Mouse (Mus musculus): ENCODE results near the gene Vps26a. TPM values are rescaled to one million over a fixed set of nuclear protein-coding genes. Genes with fewer than 3 reads are reported as not detected.

The Vps26a gene
- polyA plus RNA-seq (2014; fragmentation: Illumina TruSeq; extraction: RNeasy Lipid Tissue Mini Kit (QIAGEN cat#74804); ENCODE audit: low read depth, low replicate concordance) = 70.2 TPM

DNA sequence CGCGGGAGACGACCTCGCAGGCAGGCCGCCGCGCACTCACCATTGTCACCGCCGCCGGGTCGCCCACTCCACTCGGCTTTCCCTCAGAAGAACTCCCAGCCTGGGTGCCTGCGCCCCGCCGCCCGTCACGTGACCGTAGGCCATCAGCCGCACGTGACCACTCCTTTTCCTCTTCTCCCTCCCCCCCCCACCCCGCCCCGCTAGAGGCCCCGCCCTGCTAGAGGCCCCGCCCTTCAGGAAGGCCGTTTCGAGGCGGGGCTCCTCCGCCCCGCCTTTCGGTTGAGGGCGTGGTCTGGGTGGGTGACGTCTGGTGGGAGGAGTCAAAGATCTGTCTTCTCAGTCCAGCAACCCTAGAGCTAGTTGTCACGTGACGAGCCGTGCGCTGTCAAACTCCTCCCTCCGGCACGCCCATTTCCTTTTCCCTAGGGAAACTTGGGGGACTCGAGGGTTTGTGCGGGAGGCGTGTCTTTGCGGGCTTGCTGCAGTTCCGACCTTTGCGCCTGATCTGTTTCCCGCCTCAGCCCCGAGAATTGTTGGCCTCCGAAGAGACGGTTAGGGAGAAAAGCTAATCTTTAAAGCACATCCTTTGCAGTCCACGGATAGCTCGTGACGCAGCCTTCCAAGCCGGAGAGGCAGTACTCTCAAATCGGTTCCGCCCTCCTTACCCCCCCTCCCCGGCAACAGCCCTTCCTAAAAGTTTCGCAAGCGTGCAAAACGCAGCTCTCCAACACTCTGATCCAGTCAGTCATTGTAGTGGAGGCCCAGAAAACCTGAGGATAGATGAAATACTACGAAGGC lies at the start of gene Vps26a:
Gene Vps26a, minus strand, starts transcription at position 188 of the 798 bp plus-strand sequence.

DNA sequence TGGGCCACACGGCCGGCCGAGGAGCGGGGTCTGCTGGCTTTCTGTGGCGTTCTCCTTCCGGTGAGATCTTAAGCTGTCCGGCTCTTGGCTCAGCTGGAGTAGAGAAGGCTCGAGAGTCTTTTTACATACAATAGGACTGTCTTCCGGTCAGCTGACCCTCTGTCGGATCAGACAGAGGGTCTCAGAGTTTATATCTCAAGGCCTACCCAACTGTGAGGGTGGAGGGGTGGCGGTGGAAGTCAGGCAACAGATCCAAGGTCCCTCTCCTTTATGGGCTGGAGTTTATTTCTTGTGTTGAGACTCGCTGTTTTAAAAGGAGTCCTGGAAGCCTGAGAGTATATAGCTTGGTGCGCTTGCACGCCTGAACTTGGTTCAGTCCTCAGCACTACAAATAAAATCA lies 40.7 kb upstream of the Vps26a start, which contains the start of gene Srgn:
Gene Srgn, minus strand, starts transcription at position 101 of the 400 bp plus-strand sequence.

GRCm38 (mm10) chr10:62449364-62450279 lies 37.0 kb downstream of the Vps26a start, which contains the start of the genes 4930507D05Rik and Supv3l1:
4930507D05Rik (plus strand) TSS chr10:62449489.
Supv3l1 (minus strand) TSS chr10:62449738.

DNA sequence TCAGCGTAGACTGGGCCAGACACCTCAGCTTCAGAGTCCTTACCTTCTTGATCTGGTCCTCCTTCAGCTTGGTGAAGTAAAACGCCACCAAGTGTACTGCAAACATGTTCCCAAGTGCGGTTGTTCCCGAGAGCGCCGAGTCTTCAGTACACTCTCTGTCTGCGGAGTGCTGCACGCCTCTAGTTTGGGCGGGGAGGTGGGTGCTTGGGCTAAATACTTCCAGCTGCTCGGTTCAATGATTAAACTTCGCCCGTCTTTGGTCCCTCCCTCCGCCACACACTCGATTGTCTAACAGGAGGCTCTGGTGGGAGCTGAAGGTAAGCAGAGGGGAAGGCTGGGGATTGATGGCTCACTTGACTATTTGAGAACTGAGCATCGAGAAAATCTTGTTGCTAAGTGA lies 64.3 kb downstream of the Vps26a start, which contains the start of gene Hkdc1:
Gene Hkdc1, minus strand, starts transcription at position 237 of the 400 bp plus-strand sequence.

Other genes with a start within 250 kb of the Vps26a start
- gene Tacr2, start 234.4 kb downstream of the Vps26a start, polyA plus RNA-seq (2014; fragmentation: Illumina TruSeq; extraction: RNeasy Lipid Tissue Mini Kit (QIAGEN cat#74804); ENCODE audit: low read depth, low replicate concordance) = not detected
- gene Hk1, start 106.9 kb downstream of the Vps26a start, polyA plus RNA-seq (2014; fragmentation: Illumina TruSeq; extraction: RNeasy Lipid Tissue Mini Kit (QIAGEN cat#74804); ENCODE audit: low read depth, low replicate concordance) = 109 TPM
- not detected for gene Hkdc1, start 64.3 kb downstream of the Vps26a start, polyA plus RNA-seq (2014; fragmentation: Illumina TruSeq; extraction: RNeasy Lipid Tissue Mini Kit (QIAGEN cat#74804); ENCODE audit: low read depth, low replicate concordance)
- gene 4930507D05Rik, start 37.3 kb downstream of the Vps26a start, polyA plus RNA-seq (2014; fragmentation: Illumina TruSeq; extraction: RNeasy Lipid Tissue Mini Kit (QIAGEN cat#74804); ENCODE audit: low read depth, low replicate concordance) = not detected
- 36.8 TPM for gene Supv3l1, start 37.1 kb downstream of the Vps26a start, polyA plus RNA-seq (2014; fragmentation: Illumina TruSeq; extraction: RNeasy Lipid Tissue Mini Kit (QIAGEN cat#74804); ENCODE audit: low read depth, low replicate concordance)
- 55.6 TPM for gene Srgn, start 40.6 kb upstream of the Vps26a start, polyA plus RNA-seq (2014; fragmentation: Illumina TruSeq; extraction: RNeasy Lipid Tissue Mini Kit (QIAGEN cat#74804); ENCODE audit: low read depth, low replicate concordance)
- gene Kif1bp, start 91.7 kb upstream of the Vps26a start, polyA plus RNA-seq (2014; fragmentation: Illumina TruSeq; extraction: RNeasy Lipid Tissue Mini Kit (QIAGEN cat#74804); ENCODE audit: low read depth, low replicate concordance) = 43.5 TPM
- 28.0 TPM for gene Ddx21, start 115.5 kb upstream of the Vps26a start, polyA plus RNA-seq (2014; fragmentation: Illumina TruSeq; extraction: RNeasy Lipid Tissue Mini Kit (QIAGEN cat#74804); ENCODE audit: low read depth, low replicate concordance)
- 48.7 TPM for gene Ddx50, start 164.4 kb upstream of the Vps26a start, polyA plus RNA-seq (2014; fragmentation: Illumina TruSeq; extraction: RNeasy Lipid Tissue Mini Kit (QIAGEN cat#74804); ENCODE audit: low read depth, low replicate concordance)
- 0.92 TPM for gene Stox1, start 239.3 kb upstream of the Vps26a start, polyA plus RNA-seq (2014; fragmentation: Illumina TruSeq; extraction: RNeasy Lipid Tissue Mini Kit (QIAGEN cat#74804); ENCODE audit: low read depth, low replicate concordance)

All from heart, adult 10 weeks (tissue).